Mouse (Mus musculus): Measurements from ENCODE around the gene Zfhx3.

Zfhx3 gene

GRCm38 (mm10) chr8:108903550-108903949 is 961.1 kb downstream of the Zfhx3 start:
- no peak for DNase-seq

- DNase-seq: no peak
These were observed 962.0 kb downstream of the Zfhx3 start for GRCm38 (mm10) chr8:108904288-108904971.

- no peak for DNase-seq
These were observed 965.6 kb downstream of the Zfhx3 start for GRCm38 (mm10) chr8:108908066-108908465.

- no peak for DNase-seq
These were observed 966.1 kb downstream of the Zfhx3 start for GRCm38 (mm10) chr8:108908540-108908939.

- DNase-seq: no peak
These were observed 966.6 kb downstream of the Zfhx3 start for GRCm38 (mm10) chr8:108909035-108909434.

GRCm38 (mm10) chr8:108909455-108909854 is 967.0 kb downstream of the Zfhx3 start:
- no peak for DNase-seq

GRCm38 (mm10) chr8:108910843-108911242 is 968.4 kb downstream of the Zfhx3 start:
- DNase-seq: no peak

- peak; percentile 71 to 76 for DNase-seq
These were observed 969.1 kb downstream of the Zfhx3 start for GRCm38 (mm10) chr8:108911511-108911910.

GRCm38 (mm10) chr8:108912998-108913397 is 970.6 kb downstream of the Zfhx3 start:
- DNase-seq: no peak

- no peak for DNase-seq
These were observed 973.0 kb downstream of the Zfhx3 start for GRCm38 (mm10) chr8:108915425-108915824.

GRCm38 (mm10) chr8:108915876-108916275 is 973.4 kb downstream of the Zfhx3 start:
- no peak for DNase-seq

- DNase-seq: no peak
These were observed 977.7 kb downstream of the Zfhx3 start for GRCm38 (mm10) chr8:108920151-108920550.

GRCm38 (mm10) chr8:108923161-108923560 is 980.7 kb downstream of the Zfhx3 start:
- DNase-seq: no peak

- no peak for DNase-seq
These were observed 982.1 kb downstream of the Zfhx3 start for GRCm38 (mm10) chr8:108924526-108924925.

GRCm38 (mm10) chr8:108926106-108926505 is 983.7 kb downstream of the Zfhx3 start:
- DNase-seq: no peak

GRCm38 (mm10) chr8:108930635-108931034 is 988.2 kb downstream of the Zfhx3 start:
- no peak for DNase-seq

- DNase-seq: no peak
These were observed 989.4 kb downstream of the Zfhx3 start for GRCm38 (mm10) chr8:108931837-108932236.

- no peak for DNase-seq
These were observed 990.3 kb downstream of the Zfhx3 start for GRCm38 (mm10) chr8:108932729-108933128.

- no peak for DNase-seq
These were observed 993.6 kb downstream of the Zfhx3 start for GRCm38 (mm10) chr8:108935834-108936694.

- no peak for DNase-seq
These were observed 994.4 kb downstream of the Zfhx3 start for GRCm38 (mm10) chr8:108936695-108937448.

GRCm38 (mm10) chr8:108937904-108938455 is 995.5 kb downstream of the Zfhx3 start:
- DNase-seq: no peak

GRCm38 (mm10) chr8:108942686-108943085 is 1000.2 kb downstream of the Zfhx3 start:
- no peak for DNase-seq

- no peak for DNase-seq
These were observed 1000.7 kb downstream of the Zfhx3 start for GRCm38 (mm10) chr8:108943132-108943531.
